Comparison of ENCODE assay signal across 12 mouse cellular contexts in genomic region chr5:111123050-111123746, GRCm38 (mm10).
DNase-seq lines count a peak whose midpoint lies in the region; ATAC-seq and TF ChIP-seq lines count a peak whose summit lies in the region.
"Had no signal": no experiment of that assay in that cellular context is flagged by ENCODE, and none has a peak within 500 bp of the region (broad histone marks: within the 10 kb centered on the region; RNA-seq: fewer than 3 reads in every experiment).

No protein-coding gene starts in this region.

- peaks cover 8% of the 10 kb centered on the region for H3K27me3 ChIP-seq in heart, embryonic 11.5 days (ENCODE audit: control insufficient read depth, insufficient read depth, low read length)

- H3K4me2 ChIP-seq in heart, embryonic 11.5 days, result no peak overlapping the region
- H3K4me2 ChIP-seq: limb, embryonic 13.5 days had no signal

- intact Hi-C loops in left cerebral cortex, postnatal 14 days (cut with DNase I), result loop anchor here (5.0 kb wide), 1 partner anchor 134 kb away; no protein-coding TSS in a partner anchor
- intact Hi-C loops in left cerebral cortex, postnatal 4 days (cut with DNase I), result no loop called here
- intact Hi-C loops in gastrocnemius, adult 2 months (cut with DNase I), result no loop called here

- no peak for TF ChIP-seq CTCF in gastrocnemius, adult 2 months (IDR thresholded peaks at IDR 0.05)

- ATAC-seq in heart, embryonic 11.5 days (replicated peaks; ENCODE audit: insufficient number of reproducible peaks, low FRiP score, low TSS enrichment), result no peak

- peaks cover 17% of the 10 kb centered on the region for H3K4me1 ChIP-seq in heart, embryonic 11.5 days (ENCODE audit: control insufficient read depth, insufficient read depth, low read length)

- H3K36me3 ChIP-seq in heart, embryonic 11.5 days (ENCODE audit: control insufficient read depth, insufficient read depth, low read length), result no peaks in the 10 kb centered on the region
- H3K36me3 ChIP-seq: G1E had no signal

- DNase-seq in left cerebral cortex, postnatal 14 days (ENCODE audit: low spot score in 2 of 2), result peak; percentile 60 to 85
- no peak for DNase-seq in left cerebral cortex, postnatal 4 days
- DNase-seq in brain, embryonic 18.5 days (ENCODE audit: low read depth, low spot score), result peak; percentile 74
- peak; percentile 52 for DNase-seq in induced T-regulatory cell, adult 2 months (ENCODE audit: low read depth)
- DNase-seq in retina, embryonic 14.5 days (ENCODE audit: low spot score), result peak; percentile 13
- DNase-seq in kidney, postnatal 4 days, result no peak
- no peak for DNase-seq in gastrocnemius, adult 2 months
- DNase-seq: heart, postnatal 14 days had no signal

- no peak overlapping the region for H3K27ac ChIP-seq in heart, embryonic 11.5 days (ENCODE audit: low read depth, low read length)
- no peak overlapping the region for H3K27ac ChIP-seq in gastrocnemius, adult 2 months
- H3K27ac ChIP-seq: limb, embryonic 13.5 days had no signal

- no peaks in the 10 kb centered on the region for H3K9me3 ChIP-seq in heart, embryonic 11.5 days (replicated peaks; ENCODE audit: control insufficient read depth, low read length)
- H3K9me3 ChIP-seq: G1E; limb, embryonic 13.5 days had no signal

- WGBS in heart, embryonic 11.5 days (ENCODE audit: insufficient replicate concordance), result 69% methylated on average over 12 of the region's 12 CpGs

- H3K9ac ChIP-seq in heart, embryonic 11.5 days (ENCODE audit: low read depth, low read length), result no peak overlapping the region
- H3K9ac ChIP-seq: limb, embryonic 13.5 days had no signal

- no peak overlapping the region for H3K4me3 ChIP-seq in heart, embryonic 11.5 days (ENCODE audit: low read depth, low read length)
- H3K4me3 ChIP-seq in gastrocnemius, adult 2 months, result no peak overlapping the region
- H3K4me3 ChIP-seq: limb, embryonic 13.5 days; megakaryocyte, embryonic 14.5 days had no signal

Comparison
In these comparisons a context has a peak if more than half of its experiments do, and no peak if none do; other contexts are left out.
1. DNase-seq: peak in left cerebral cortex, postnatal 14 days (2 of 2), brain, embryonic 18.5 days (single experiment), induced T-regulatory cell, adult 2 months (single experiment) and retina, embryonic 14.5 days (single experiment); none in left cerebral cortex, postnatal 4 days (single experiment), kidney, postnatal 4 days (0 of 2) and gastrocnemius, adult 2 months (single experiment).